Mouse (Mus musculus) CH12.LX (cell line): Measurements from ENCODE around the gene Cwc25.

Source experiments
- CTCF ChIP-seq, 2 experiments: IDR thresholded peaks in 1 of 2; conservative IDR thresholded peaks in 1 of 2; 2 replicates each; pipeline ENCODE4 v1.5.1; 2011 to 2012; ENCODE audit warnings: low read depth in 2 of 2, low read length in 2 of 2, improper control_type of control experiment in 1 of 2, inconsistent platforms in 1 of 2, mild to moderate bottlenecking in 1 of 2, moderate library complexity in 1 of 2
- MAFK ChIP-seq: IDR thresholded peaks from 2 replicates; pipeline ENCODE4 v1.6.1; 2011; ENCODE audit warnings: low read length, improper control_type of control experiment; ENCODE audit not compliant: insufficient replicate concordance
- POLR2A ChIP-seq: IDR thresholded peaks from 2 replicates; pipeline ENCODE4 v1.6.1; 2011; ENCODE audit warnings: low read depth, mild to moderate bottlenecking, improper control_type of control experiment, low read length
- TCF12 ChIP-seq: IDR thresholded peaks from 2 replicates; pipeline ENCODE4 v1.6.1; 2014; ENCODE audit warnings: low read depth, mild to moderate bottlenecking, inconsistent platforms, low read length, improper control_type of control experiment
- USF2 ChIP-seq: conservative IDR thresholded peaks from 2 replicates; pipeline ENCODE4 v1.6.1; 2011; ENCODE audit warnings: low read depth, low read length, improper control_type of control experiment
- ZKSCAN1 ChIP-seq: IDR thresholded peaks from 2 replicates; pipeline ENCODE4 v1.6.1; 2012; ENCODE audit warnings: low read depth, inconsistent platforms, low read length, improper control_type of control experiment, borderline replicate concordance

DNA sequence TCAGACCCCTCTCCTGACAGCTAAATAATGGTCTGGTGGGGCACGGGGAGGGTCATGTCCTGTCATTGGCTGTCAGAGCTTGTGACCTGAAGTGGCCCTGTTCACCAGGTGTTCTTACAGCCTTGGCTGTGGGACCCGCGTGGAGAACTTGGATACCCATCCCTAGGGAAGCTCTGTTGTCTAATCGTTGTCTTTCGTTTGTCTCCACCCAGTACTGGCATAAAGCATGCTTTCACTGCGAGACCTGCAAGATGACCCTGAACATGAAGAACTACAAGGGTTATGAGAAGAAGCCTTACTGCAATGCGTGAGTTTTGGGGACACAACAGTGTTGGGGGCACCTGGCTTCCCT, 40.2 kb upstream of the Cwc25 start:
- TF ChIP-seq CTCF (conservative IDR thresholded peaks at IDR 0.05 in 1 of 2, IDR thresholded peaks at IDR 0.05 in 1 of 2; ENCODE audit: low read depth in 2 of 2, low read length in 2 of 2) (no peak), USF2 (no peak), ZKSCAN1 (no peak), POLR2A (no peak), MAFK (no peak), TCF12 (no peak)
